Mouse (Mus musculus) urinary bladder, adult 18-20 months (tissue): ENCODE results near the gene Gm45711.
"Not testable (repeated sequence)": the region's sequence is repeated elsewhere in the genome, so short reads cannot be mapped to it uniquely, and the experiment has no call there.

ENCODE experiments used
- DNase-seq, 2 experiments: peaks; one replicate each; pipeline ENCODE4 v3.0.0; 2022; ENCODE audit warnings: low spot score in 2 of 2, mixed read lengths in 2 of 2

Gene Gm45711

GRCm38 (mm10) chr8:104309441-104310155 lies at the start of gene Gm45711, which contains the start of gene Cmtm1:
TSS of gene Gm45711 (minus strand) at chr8:104310081.
TSS of gene Cmtm1 (minus strand) at chr8:104310145.
- not testable (repeated sequence) for DNase-seq

GRCm38 (mm10) chr8:104358637-104359036 lies 48.8 kb upstream of the Gm45711 start:
- no peak for DNase-seq

- DNase-seq, result no peak
These were observed 44.6 kb upstream of the Gm45711 start for GRCm38 (mm10) chr8:104354504-104354903.

GRCm38 (mm10) chr8:104353186-104353585 lies 43.3 kb upstream of the Gm45711 start:
- DNase-seq, result no peak

- DNase-seq, result peak in 1 of 2 experiments; percentile 19
These were observed 40.2 kb upstream of the Gm45711 start for GRCm38 (mm10) chr8:104350047-104350446.

- no peak for DNase-seq
These were observed 39.1 kb upstream of the Gm45711 start for GRCm38 (mm10) chr8:104348971-104349370.

- no peak for DNase-seq
These were observed 36.8 kb upstream of the Gm45711 start for GRCm38 (mm10) chr8:104346706-104347105.

- DNase-seq, result no peak
These were observed 34.7 kb upstream of the Gm45711 start for GRCm38 (mm10) chr8:104344622-104345021.

GRCm38 (mm10) chr8:104343957-104344356 lies 34.1 kb upstream of the Gm45711 start:
- peak; percentile 66 to 80 for DNase-seq

GRCm38 (mm10) chr8:104342426-104342825 lies 32.5 kb upstream of the Gm45711 start:
- no peak for DNase-seq

GRCm38 (mm10) chr8:104341678-104342077 lies 31.8 kb upstream of the Gm45711 start:
- no peak for DNase-seq

GRCm38 (mm10) chr8:104341106-104341561 lies 31.3 kb upstream of the Gm45711 start:
- peak; percentile 43 to 55 for DNase-seq

GRCm38 (mm10) chr8:104340233-104341105 lies 30.6 kb upstream of the Gm45711 start:
- peak; percentile 60 to 68 for DNase-seq

GRCm38 (mm10) chr8:104339983-104340232 lies 30.0 kb upstream of the Gm45711 start:
- no peak for DNase-seq

GRCm38 (mm10) chr8:104339229-104339982 lies 29.5 kb upstream of the Gm45711 start, which contains the start of gene Cmtm3:
TSS of gene Cmtm3 (plus strand) at chr8:104339410.
- no peak for DNase-seq

- DNase-seq, result no peak
These were observed 28.0 kb upstream of the Gm45711 start for GRCm38 (mm10) chr8:104337890-104338289.

- no peak for DNase-seq
These were observed 26.9 kb upstream of the Gm45711 start for GRCm38 (mm10) chr8:104336806-104337205.

- DNase-seq, result no peak
These were observed 24.3 kb upstream of the Gm45711 start for GRCm38 (mm10) chr8:104334196-104334595.

- DNase-seq, result no peak
These were observed 23.9 kb upstream of the Gm45711 start for GRCm38 (mm10) chr8:104333786-104334185.

- DNase-seq, result no peak
These were observed 23.1 kb upstream of the Gm45711 start for GRCm38 (mm10) chr8:104332665-104333631.

- DNase-seq, result not testable (repeated sequence)
These were observed 12.0 kb upstream of the Gm45711 start, which contains the start of gene Cmtm2b for GRCm38 (mm10) chr8:104321930-104322329. TSS of gene Cmtm2b (plus strand) at chr8:104322230.
